Comparison of ENCODE assay signal across 8 mouse cellular contexts in the genomic region with DNA sequence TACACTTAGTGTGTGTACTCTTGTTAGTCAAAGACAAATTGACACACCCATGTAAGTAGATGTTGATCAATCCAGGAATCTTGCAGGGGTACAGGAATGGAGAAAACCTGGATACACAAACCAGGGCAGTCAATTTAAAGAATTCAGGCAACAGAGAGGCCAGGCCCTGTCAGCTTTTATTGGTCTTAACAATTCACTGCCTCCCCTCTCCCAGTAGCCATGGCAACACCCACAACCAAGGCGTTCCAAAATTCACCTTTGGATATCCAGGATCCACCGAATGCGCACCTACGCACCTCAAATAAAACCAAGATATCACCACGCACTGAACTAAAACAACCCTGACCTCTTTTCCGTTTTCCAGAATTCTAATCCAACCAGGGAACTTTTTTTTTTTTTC. TPM values are rescaled to one million over a fixed set of nuclear protein-coding genes. Genes with fewer than 3 reads are reported as not detected.
DNase-seq lines count a peak whose midpoint lies in the region; ATAC-seq and TF ChIP-seq lines count a peak whose summit lies in the region.

No protein-coding gene starts in this region.

- DNase-seq in frontal cortex, postnatal 36 days (ENCODE audit: low spot score in 2 of 2) = peak; percentile 40 to 65
- DNase-seq in frontal cortex, postnatal 25 days (ENCODE audit: low spot score in 2 of 2) = no peak
- peak; percentile 72 for DNase-seq in MEL (ENCODE audit: low read depth, low spot score)
- peak; percentile 57 for DNase-seq in kidney, adult 2 months
- peak; percentile 51 for DNase-seq in lung, postnatal 36 days
- DNase-seq in thymus, adult 2 months = no peak
- no peak for DNase-seq in spleen, adult 18-20 months

- peaks cover 0 to 26% of the 10 kb centered on the region in 2 experiments; a peak in 2 of 4 replicates for H3K36me3 ChIP-seq in MEL (ENCODE audit: control insufficient read depth in 1 of 2, insufficient read depth in 2 of 2, low read length in 2 of 2)
- no peaks in the 10 kb centered on the region for H3K36me3 ChIP-seq in embryonic facial prominence, embryonic 12.5 days
- no peaks in the 10 kb centered on the region for H3K36me3 ChIP-seq in kidney, adult 2 months (ENCODE audit: control insufficient read depth, insufficient read depth, low read length)
- H3K36me3 ChIP-seq in thymus, adult 2 months (ENCODE audit: control insufficient read depth, insufficient read depth, low read length) = no peaks in the 10 kb centered on the region

- ATAC-seq in embryonic facial prominence, embryonic 12.5 days (ENCODE audit: insufficient number of reproducible peaks, insufficient read depth, low FRiP score, low TSS enrichment) = no peak

- no peak for TF ChIP-seq CTCF in MEL (IDR thresholded peaks at IDR 0.05 in 2 of 3, conservative IDR thresholded peaks at IDR 0.05 in 1 of 3; ENCODE audit: control insufficient read depth in 1 of 3, insufficient read depth in 1 of 3, low read depth in 2 of 3, low read length in 3 of 3, poor library complexity in 1 of 3, severe bottlenecking in 1 of 3)
- no peak for TF ChIP-seq CTCF in kidney, adult 2 months (conservative IDR thresholded peaks at IDR 0.05; ENCODE audit: insufficient read depth, insufficient read length, low read depth, low read length)
- TF ChIP-seq CTCF in thymus, adult 2 months (IDR thresholded peaks at IDR 0.05; ENCODE audit: borderline replicate concordance, control insufficient read depth, extremely low read depth, insufficient read depth, low read length, poor library complexity) = no peak

- H3K9ac ChIP-seq in MEL (ENCODE audit: control insufficient read depth, low read depth, low read length, poor library complexity, severe bottlenecking) = peak overlapping the region; percentile 91
- peak overlapping the region; percentile 75 for H3K9ac ChIP-seq in embryonic facial prominence, embryonic 12.5 days

- H3K4me1 ChIP-seq in MEL (ENCODE audit: control insufficient read depth in 1 of 2, insufficient read depth in 2 of 2, low read length in 2 of 2) = peaks cover 10 to 23% of the 10 kb centered on the region in 2 experiments
- H3K4me1 ChIP-seq in embryonic facial prominence, embryonic 12.5 days = peaks cover 6% of the 10 kb centered on the region
- H3K4me1 ChIP-seq in kidney, adult 2 months (ENCODE audit: control insufficient read depth, insufficient read depth, low read length) = peaks cover 3% of the 10 kb centered on the region; the same call in 1 of the 2 replicates
- H3K4me1 ChIP-seq in thymus, adult 2 months (replicated peaks; ENCODE audit: control insufficient read depth, insufficient read depth, low read length) = peaks cover 2% of the 10 kb centered on the region; the same call in 1 of the 2 replicates

- 15% methylated on average over 6 of the region's 6 CpGs for WGBS in embryonic facial prominence, embryonic 12.5 days
- 3% methylated on average over 6 of the region's 6 CpGs for WGBS in kidney, adult 2 months
- WGBS in thymus, adult 2 months = 63% methylated on average over 6 of the region's 6 CpGs

- peak overlapping the region; percentile 64 to 66 for H3K4me3 ChIP-seq in MEL (ENCODE audit: control insufficient read depth in 1 of 2, insufficient read depth in 1 of 2, low read depth in 2 of 2, low read length in 2 of 2)
- H3K4me3 ChIP-seq in embryonic facial prominence, embryonic 12.5 days = peak overlapping the region; percentile 58
- peak overlapping the region; percentile 89 for H3K4me3 ChIP-seq in kidney, adult 2 months (ENCODE audit: insufficient read depth, low read depth, low read length)
- H3K4me3 ChIP-seq in thymus, adult 2 months (ENCODE audit: control insufficient read depth, insufficient read depth, low read length) = no peak overlapping the region

- no peak for TF ChIP-seq POLR2A in MEL (IDR thresholded peaks at IDR 0.05; ENCODE audit: control insufficient read depth in 1 of 2, insufficient read depth in 1 of 2, low read depth in 1 of 2, low read length in 2 of 2, poor library complexity in 1 of 2)
- TF ChIP-seq POLR2A in kidney, adult 2 months (IDR thresholded peaks at IDR 0.05; ENCODE audit: low read depth, low read length) = no peak
- TF ChIP-seq POLR2A in thymus, adult 2 months (IDR thresholded peaks at IDR 0.05; ENCODE audit: control insufficient read depth, extremely low read depth, insufficient read depth, low read length, poor library complexity) = no peak

- H3K79me2 ChIP-seq in MEL (ENCODE audit: control insufficient read depth, insufficient read depth, low read length, poor library complexity) = no peaks in the 10 kb centered on the region; the same call in 1 of the 2 replicates

- H3K27me3 ChIP-seq in MEL (ENCODE audit: control insufficient read depth in 1 of 2, insufficient read depth in 2 of 2, low read length in 2 of 2) = no peaks in the 10 kb centered on the region
- no peaks in the 10 kb centered on the region for H3K27me3 ChIP-seq in embryonic facial prominence, embryonic 12.5 days
- no peaks in the 10 kb centered on the region for H3K27me3 ChIP-seq in kidney, adult 2 months (replicated peaks; ENCODE audit: control insufficient read depth, insufficient read depth, low read length)
- H3K27me3 ChIP-seq in thymus, adult 2 months (ENCODE audit: control insufficient read depth, insufficient read depth, low read length) = no peaks in the 10 kb centered on the region

- no peak for TF ChIP-seq RAD21 in MEL (IDR thresholded peaks at IDR 0.05; ENCODE audit: low read depth, low read length)

- H3K27ac ChIP-seq in MEL (ENCODE audit: control insufficient read depth, low read depth, low read length) = peak overlapping the region; percentile 97
- H3K27ac ChIP-seq in embryonic facial prominence, embryonic 12.5 days = peak overlapping the region; percentile 99
- H3K27ac ChIP-seq in kidney, adult 2 months (ENCODE audit: insufficient read depth, low read depth, low read length) = peak overlapping the region; percentile 98
- H3K27ac ChIP-seq in thymus, adult 2 months (ENCODE audit: control insufficient read depth, insufficient read depth, low read length) = no peak overlapping the region

- no peaks in the 10 kb centered on the region for H3K9me3 ChIP-seq in MEL (replicated peaks; ENCODE audit: insufficient read depth, low read length)
- H3K9me3 ChIP-seq in embryonic facial prominence, embryonic 12.5 days = no peaks in the 10 kb centered on the region

- H3K4me2 ChIP-seq in embryonic facial prominence, embryonic 12.5 days (replicated peaks) = peak overlapping the region; percentile 55

- no peak for TF ChIP-seq EP300 in MEL (IDR thresholded peaks at IDR 0.05; ENCODE audit: low read depth in 1 of 2, low read length in 2 of 2)

TF ChIP-seq in MEL, 35 proteins besides CTCF, POLR2A, EP300 and RAD21:
- no peak for TF ChIP-seq ZMIZ1 (IDR thresholded peaks at IDR 0.05; ENCODE audit: low read depth, low read length)
- 0 out of 2 replicates have a peak, but pooled peaks have one; percentile 3 for TF ChIP-seq ZNF384 (IDR thresholded peaks at IDR 0.05; ENCODE audit: low read depth, low read length)

RNA-seq across cellular contexts. Expression of a gene that starts 12.9 kb away (rescaled TPM):
- total RNA-seq in MEL (2012; rRNA removed) = 602 and 651 TPM in 2 replicates
- polyA plus RNA-seq in MEL (2012; ENCODE audit: insufficient read depth in 1 of 2, insufficient read length in 2 of 2, low read depth in 1 of 2, low replicate concordance in 2 of 2, missing spikeins in 1 of 2) = 1,000 to 10,000 TPM in 1 of 2 experiments, 100 to 1,000 TPM in 1; 524 to 3,339 TPM
- polyA plus RNA-seq in embryonic facial prominence, embryonic 12.5 days (2016; fragmentation: Nextera tagmentation; extraction: Ambion mirVana) = 1,186 and 1,211 TPM in 2 replicates
- 133 and 185 TPM in 2 replicates for polyA plus RNA-seq in kidney, adult 2 months (2012; rRNA removed)
- 511 and 554 TPM in 2 replicates for polyA plus RNA-seq in thymus, adult 2 months (2012; rRNA removed)

RNA-seq across cellular contexts. Expression of a gene that starts 26.9 kb away (rescaled TPM):
- 16.5 and 17.7 TPM in 2 replicates for total RNA-seq in MEL (2012; rRNA removed)
- polyA plus RNA-seq in MEL (2012; ENCODE audit: insufficient read depth in 1 of 2, insufficient read length in 2 of 2, low read depth in 1 of 2, low replicate concordance in 2 of 2, missing spikeins in 1 of 2) = 10 to 100 TPM in 1 of 2 experiments, not detected in 1; 17.2 TPM
- polyA plus RNA-seq in embryonic facial prominence, embryonic 12.5 days (2016; fragmentation: Nextera tagmentation; extraction: Ambion mirVana) = 16.7 and 17.0 TPM in 2 replicates
- polyA plus RNA-seq in kidney, adult 2 months (2012; rRNA removed) = 8.3 TPM in 2 replicates
- polyA plus RNA-seq in thymus, adult 2 months (2012; rRNA removed) = 19.0 and 23.0 TPM in 2 replicates

Comparison
In these comparisons a context has a peak if more than half of its experiments do, and no peak if none do; other contexts are left out.
1. DNase-seq: peak in frontal cortex, postnatal 36 days (2 of 2), MEL (single experiment), kidney, adult 2 months (single experiment) and lung, postnatal 36 days (single experiment); none in frontal cortex, postnatal 25 days (0 of 2), thymus, adult 2 months (single experiment) and spleen, adult 18-20 months (0 of 2).